Mouse (Mus musculus) thymus, adult 2 months (tissue): ENCODE measurements at regions not wholly inside any gene's neighbourhood (a gene's known extent, or its start where the extent isn't known, plus 50 kb on each side); places are given as distances from the start of the nearest gene placed in this dataset.

ENCODE experiments used
- DNase-seq: peaks from one replicate; pipeline ENCODE4 v3.0.0; 2021
- H3K27ac ChIP-seq: fragments of 200-500 bp; 2 replicates; pipeline ENCODE4 v1.5.1; 2012; ENCODE audit warnings: low read length, control low read depth; ENCODE audit not compliant: control insufficient read depth, insufficient read depth
- H3K27me3 ChIP-seq: fragments of 200-500 bp; 2 replicates; pipeline ENCODE4 v1.6.1; 2012; ENCODE audit warnings: mild to moderate bottlenecking, low read length, moderate library complexity, mixed read lengths; ENCODE audit not compliant: control insufficient read depth, insufficient read depth
- H3K36me3 ChIP-seq: fragments of 200-500 bp; 2 replicates; pipeline ENCODE4 v1.6.1; 2012; ENCODE audit warnings: mild to moderate bottlenecking, low read length, moderate library complexity; ENCODE audit not compliant: control insufficient read depth, insufficient read depth
- H3K4me1 ChIP-seq: fragments of 200-500 bp; replicated peaks from 2 replicates; pipeline ENCODE4 v1.6.1; 2012; ENCODE audit warnings: low read length; ENCODE audit not compliant: control insufficient read depth, insufficient read depth
- H3K4me3 ChIP-seq: fragments of 200-500 bp; 2 replicates; pipeline ENCODE4 v1.5.1; 2012; ENCODE audit warnings: mild to moderate bottlenecking, low read length, control low read depth, moderate library complexity; ENCODE audit not compliant: control insufficient read depth, insufficient read depth
- CTCF ChIP-seq: fragments of 200-500 bp; IDR thresholded peaks from 2 replicates; pipeline ENCODE4 v1.5.1; 2012; ENCODE audit warnings: mild to moderate bottlenecking, control low read depth, low read length, moderate library complexity, borderline replicate concordance; ENCODE audit not compliant: control insufficient read depth, poor library complexity, insufficient read depth; ENCODE audit errors: extremely low read depth
- POLR2A ChIP-seq: fragments of 200-500 bp; IDR thresholded peaks from 2 replicates; pipeline ENCODE4 v1.6.1; 2012; ENCODE audit warnings: mild to moderate bottlenecking, low read length, control low read depth, moderate library complexity; ENCODE audit not compliant: control insufficient read depth, poor library complexity, insufficient read depth; ENCODE audit errors: extremely low read depth
- WGBS: fragments of 180-500 bp; shearing (Covaris S2); methylation state at CpG from one replicate; pipeline ENCODE4 v1.1.7; 2018; 5-methylcytosine and 5-hydroxymethylcytosine counted together

DNA sequence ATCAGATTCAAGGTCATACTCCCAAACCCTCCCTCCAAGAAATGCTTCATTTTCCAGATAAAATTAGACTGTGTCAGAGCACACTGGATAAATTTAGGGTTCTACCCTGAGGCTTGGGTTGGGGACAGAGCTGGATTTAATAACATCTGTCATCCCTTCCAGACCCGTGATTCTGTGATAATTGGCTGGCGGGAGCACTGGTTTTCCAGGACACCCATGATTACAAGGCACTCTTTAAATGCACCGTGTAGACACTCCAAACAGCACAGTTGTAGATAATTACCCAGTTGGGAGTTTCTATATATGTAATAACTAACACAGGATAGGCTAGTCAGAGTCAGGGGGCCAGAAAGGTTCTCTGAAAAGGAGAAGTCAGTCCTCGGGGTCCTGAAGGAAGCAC is 108.4 kb upstream of the Nebl start:
- Histone ChIP-seq H3K27me3 (no peaks in the 10 kb centered on the region), H3K4me1 (no peaks in the 10 kb centered on the region), H3K4me3 (no peak overlapping the region), H3K36me3 (no peaks in the 10 kb centered on the region), H3K27ac (no peak overlapping the region)
- 81% methylated on average over 4 of the region's 4 CpGs for WGBS
- DNase-seq: no peak
- TF ChIP-seq POLR2A (no peak), CTCF (no peak)

- no peak overlapping the region for H3K4me3 ChIP-seq
- 95% methylated on average over 20 of the region's 20 CpGs for WGBS
Measured at GRCm38 (mm10) chr2:17838859-17839581, 107.8 kb upstream of the Nebl start.

GRCm38 (mm10) chr2:17838381-17838680 is 107.1 kb upstream of the Nebl start:
- H3K4me3 ChIP-seq: no peak overlapping the region
- no peak for DNase-seq
- WGBS: 97% methylated on average over 7 of the region's 7 CpGs
- no peaks in the 10 kb centered on the region for H3K36me3 ChIP-seq
- H3K4me1 ChIP-seq: no peaks in the 10 kb centered on the region
- TF ChIP-seq POLR2A: no peak
- no peak for TF ChIP-seq CTCF
- H3K27me3 ChIP-seq: no peaks in the 10 kb centered on the region
- no peak overlapping the region for H3K27ac ChIP-seq

More at GRCm38 (mm10) chr2:17838859-17839581, 107.8 kb upstream of the Nebl start:
- H3K36me3 ChIP-seq: no peaks in the 10 kb centered on the region
- H3K27ac ChIP-seq: no peak overlapping the region
- no peak for DNase-seq
- H3K27me3 ChIP-seq: no peaks in the 10 kb centered on the region
- TF ChIP-seq CTCF (no peak), POLR2A (no peak)
- H3K4me1 ChIP-seq: no peaks in the 10 kb centered on the region

GRCm38 (mm10) chr2:17837541-17838380 is 106.5 kb upstream of the Nebl start:
- no peak for TF ChIP-seq POLR2A
- TF ChIP-seq CTCF: no peak
- no peaks in the 10 kb centered on the region for H3K4me1 ChIP-seq
- DNase-seq: no peak
- H3K27ac ChIP-seq: no peak overlapping the region
- 94% methylated on average over 14 of the region's 14 CpGs for WGBS
- H3K27me3 ChIP-seq: no peaks in the 10 kb centered on the region
- H3K4me3 ChIP-seq: no peak overlapping the region
- H3K36me3 ChIP-seq: no peaks in the 10 kb centered on the region

DNA sequence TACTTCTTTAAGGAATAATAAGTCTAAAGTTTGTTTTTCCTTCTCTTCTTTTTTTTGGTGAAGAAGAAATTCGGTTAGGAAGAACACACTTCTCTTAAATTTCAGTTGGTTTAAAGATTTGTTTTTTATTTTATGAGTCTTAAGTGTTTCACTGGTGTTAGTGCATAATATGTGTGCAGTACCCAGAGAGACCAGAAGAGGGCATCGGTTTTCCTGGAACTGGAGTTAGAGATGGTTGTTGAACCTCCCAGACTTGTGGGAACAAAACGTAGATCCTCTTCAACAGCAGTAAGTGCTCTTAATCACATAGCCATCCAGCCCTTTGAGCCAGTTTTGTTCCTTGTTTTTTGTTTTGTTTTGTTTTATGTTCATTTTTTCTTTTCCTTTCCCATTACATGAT is 101.5 kb upstream of the Nebl start:
- Histone ChIP-seq H3K27ac (no peak overlapping the region), H3K36me3 (no peaks in the 10 kb centered on the region), H3K27me3 (no peaks in the 10 kb centered on the region), H3K4me3 (no peak overlapping the region), H3K4me1 (no peaks in the 10 kb centered on the region)
- TF ChIP-seq POLR2A (no peak), CTCF (no peak)
- 87% methylated on average over 3 of the region's 3 CpGs for WGBS
- DNase-seq: no peak

DNA sequence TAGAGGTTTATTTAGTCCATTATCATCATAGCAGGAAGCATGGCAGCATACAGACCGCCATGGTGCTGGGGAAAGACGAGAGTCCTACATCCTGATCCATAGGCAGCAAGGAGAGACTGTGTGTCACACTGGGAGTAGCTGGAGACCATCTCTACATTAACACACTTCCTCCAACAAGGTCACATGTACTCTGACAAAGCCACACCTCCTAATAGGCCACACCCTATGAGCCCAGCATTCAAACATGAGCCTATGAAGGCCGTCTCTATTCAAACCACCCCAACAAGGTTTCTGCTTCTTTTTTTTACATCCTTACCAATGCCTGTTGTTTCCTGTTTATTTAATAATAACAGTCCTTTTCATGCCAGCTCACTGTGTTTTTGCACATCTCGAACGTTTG is 99.0 kb upstream of the Nebl start:
- 88% methylated on average over 5 of the region's 5 CpGs for WGBS
- no peak overlapping the region for H3K4me3 ChIP-seq
- TF ChIP-seq CTCF: no peak
- TF ChIP-seq POLR2A: no peak
- no peaks in the 10 kb centered on the region for H3K27me3 ChIP-seq
- no peak overlapping the region for H3K27ac ChIP-seq
- no peaks in the 10 kb centered on the region for H3K4me1 ChIP-seq
- H3K36me3 ChIP-seq: no peaks in the 10 kb centered on the region
- no peak for DNase-seq
